Mouse (Mus musculus) G1E (cell line): ENCODE measurements around the gene Kcnc4. TPM values are rescaled to one million over a fixed set of nuclear protein-coding genes. Genes with fewer than 3 reads are reported as not detected.

Experiments
- ATAC-seq: 2 replicates; pipeline ENCODE4 v1.8.0; 2016; ENCODE audit warnings: mild to moderate bottlenecking; ENCODE audit not compliant: insufficient number of reproducible peaks, poor library complexity, low FRiP score, severe bottlenecking; ENCODE audit errors: extremely low read depth
- DNase-seq: peaks from one replicate; pipeline ENCODE4 v3.0.0; 2012; ENCODE audit warnings: low spot score
- H3K27me3 ChIP-seq: 2 replicates; pipeline ENCODE4 v1.6.1; 2012; ENCODE audit warnings: mild to moderate bottlenecking, low read length, inconsistent platforms; ENCODE audit not compliant: insufficient read depth
- H3K36me3 ChIP-seq: replicated peaks from 2 replicates; pipeline ENCODE3; 2012; ENCODE audit warnings: mild to moderate bottlenecking, inconsistent platforms
- H3K4me1 ChIP-seq: 2 replicates; pipeline ENCODE4 v1.6.1; 2012; ENCODE audit warnings: low read depth, low read length, inconsistent platforms, mixed read lengths; ENCODE audit not compliant: insufficient read depth
- H3K4me3 ChIP-seq: 2 replicates; pipeline ENCODE4 v1.5.1; 2012; ENCODE audit warnings: low read depth, mild to moderate bottlenecking, inconsistent platforms, low read length, moderate library complexity, mixed read lengths
- H3K9me3 ChIP-seq: replicated peaks from 2 replicates; pipeline ENCODE4 v1.6.1; 2012; ENCODE audit warnings: inconsistent platforms
- CTCF ChIP-seq: IDR thresholded peaks from 2 replicates; pipeline ENCODE4 v1.5.1; 2012; ENCODE audit warnings: low read depth, low read length, inconsistent platforms, mixed read lengths
- GATA1 ChIP-seq: IDR thresholded peaks from 2 replicates; pipeline ENCODE4 v1.6.1; 2012; ENCODE audit warnings: borderline replicate concordance, low read length, inconsistent platforms, mixed read lengths
- GATA2 ChIP-seq: IDR thresholded peaks from 2 replicates; pipeline ENCODE4 v1.6.1; 2012; ENCODE audit warnings: low read depth, low read length, inconsistent platforms, borderline replicate concordance
- POLR2AphosphoS5 ChIP-seq: IDR thresholded peaks from 2 replicates; pipeline ENCODE4 v1.6.1; 2012; ENCODE audit warnings: low read depth, low read length, inconsistent platforms; ENCODE audit not compliant: insufficient replicate concordance
- TAL1 ChIP-seq: conservative IDR thresholded peaks from 2 replicates; pipeline ENCODE4 v1.6.1; 2012; ENCODE audit warnings: low read depth, low read length, inconsistent platforms, mixed read lengths
- polyA plus RNA-seq: library from polyadenylated mRNA; stranded (reverse); fragments of >175 nt; gene quantifications from 2 replicates; pipeline ENCODE4 v1.2.3, GENCODE M21; 2012
- total RNA-seq, 2 experiments: library from RNA; stranded (forward) in 1 of 2; stranded (reverse) in 1 of 2; fragments of 200-1000 nt in 1 of 2; fragments of >200 nt in 1 of 2; fragmentation: Nextera tagmentation in 1 of 2; gene quantifications; 2 replicates each; pipeline ENCODE4 v1.2.3; 2014 to 2017

The Kcnc4 gene
- total and polyA plus RNA-seq, 3 experiments = 0.11 TPM; not detected in 2

GRCm38 (mm10) chr3:107424258-107425041 lies 34.9 kb downstream of the Kcnc4 start:
- Histone ChIP-seq H3K9me3 (no peaks in the 10 kb centered on the region), H3K4me1 (no peaks in the 10 kb centered on the region), H3K27me3 (peaks cover 6% of the 10 kb centered on the region; the same call in 1 of the 2 replicates), H3K4me3 (no peak overlapping the region), H3K36me3 (no peaks in the 10 kb centered on the region)
- DNase-seq = no peak
- ATAC-seq = no peak
- no peak for TF ChIP-seq CTCF
- no peak for TF ChIP-seq TAL1
- TF ChIP-seq POLR2AphosphoS5 = no peak
- TF ChIP-seq GATA2 = no peak
- no peak for TF ChIP-seq GATA1

- Histone ChIP-seq H3K4me1 (no peaks in the 10 kb centered on the region), H3K9me3 (no peaks in the 10 kb centered on the region), H3K27me3 (no peaks in the 10 kb centered on the region), H3K36me3 (no peaks in the 10 kb centered on the region), H3K4me3 (no peak overlapping the region)
- ATAC-seq (no peak), DNase-seq (no peak)
- TF ChIP-seq POLR2AphosphoS5 (no peak), GATA2 (no peak), TAL1 (no peak)
Measured at GRCm38 (mm10) chr3:107420156-107420555, 39.2 kb downstream of the Kcnc4 start.

GRCm38 (mm10) chr3:107417287-107417644 lies 42.1 kb downstream of the Kcnc4 start:
- peaks cover 6% of the 10 kb centered on the region; the same call in 1 of the 2 replicates for H3K27me3 ChIP-seq
- H3K36me3 ChIP-seq = no peaks in the 10 kb centered on the region
- H3K4me3 ChIP-seq = no peak overlapping the region
- TF ChIP-seq GATA1 = no peak
- no peak for TF ChIP-seq CTCF
- TF ChIP-seq GATA2 = no peak
- no peak for TF ChIP-seq POLR2AphosphoS5
- no peak for ATAC-seq
- H3K4me1 ChIP-seq = no peaks in the 10 kb centered on the region
- DNase-seq = no peak
- H3K9me3 ChIP-seq = no peaks in the 10 kb centered on the region

GRCm38 (mm10) chr3:107416541-107417286 lies 42.6 kb downstream of the Kcnc4 start:
- H3K4me3 ChIP-seq = no peak overlapping the region
- H3K9me3 ChIP-seq = no peaks in the 10 kb centered on the region
- TF ChIP-seq POLR2AphosphoS5 (no peak), CTCF (no peak), GATA1 (no peak), GATA2 (no peak), TAL1 (no peak)
- H3K27me3 ChIP-seq = peaks cover 11% of the 10 kb centered on the region; the same call in 1 of the 2 replicates
- ATAC-seq (no peak), DNase-seq (no peak)
- no peaks in the 10 kb centered on the region for H3K36me3 ChIP-seq
- H3K4me1 ChIP-seq = no peaks in the 10 kb centered on the region

- Histone ChIP-seq H3K4me1 (no peaks in the 10 kb centered on the region), H3K4me3 (no peak overlapping the region), H3K9me3 (no peaks in the 10 kb centered on the region), H3K27me3 (peaks cover 19% of the 10 kb centered on the region), H3K36me3 (no peaks in the 10 kb centered on the region)
- ATAC-seq (no peak), DNase-seq (no peak)
- TF ChIP-seq GATA1 = no peak
- no peak for TF ChIP-seq CTCF
- TF ChIP-seq GATA2 = no peak
- no peak for TF ChIP-seq TAL1
- no peak for TF ChIP-seq POLR2AphosphoS5
Measured at GRCm38 (mm10) chr3:107413093-107413492, 46.3 kb downstream of the Kcnc4 start.

GRCm38 (mm10) chr3:107412509-107412908 lies 46.8 kb downstream of the Kcnc4 start:
- no peak for TF ChIP-seq POLR2AphosphoS5
- no peak for TF ChIP-seq GATA1
- no peak for TF ChIP-seq GATA2
- no peak for TF ChIP-seq TAL1
- TF ChIP-seq CTCF = no peak
- no peaks in the 10 kb centered on the region for H3K9me3 ChIP-seq
- no peak for ATAC-seq

More at GRCm38 (mm10) chr3:107412509-107412908, 46.8 kb downstream of the Kcnc4 start:
- Histone ChIP-seq H3K27me3 (peaks cover 19% of the 10 kb centered on the region), H3K36me3 (no peaks in the 10 kb centered on the region), H3K4me1 (no peaks in the 10 kb centered on the region), H3K4me3 (no peak overlapping the region)
- DNase-seq = no peak
